Mouse (Mus musculus) thymus, postnatal 36 days (tissue): ENCODE results near the gene Camk2d.

Experiments used
- DNase-seq, 2 experiments: peaks; one replicate each; pipeline ENCODE4 v3.0.0; 2022; ENCODE audit warnings: mixed read lengths in 2 of 2

Gene Camk2d

DNA sequence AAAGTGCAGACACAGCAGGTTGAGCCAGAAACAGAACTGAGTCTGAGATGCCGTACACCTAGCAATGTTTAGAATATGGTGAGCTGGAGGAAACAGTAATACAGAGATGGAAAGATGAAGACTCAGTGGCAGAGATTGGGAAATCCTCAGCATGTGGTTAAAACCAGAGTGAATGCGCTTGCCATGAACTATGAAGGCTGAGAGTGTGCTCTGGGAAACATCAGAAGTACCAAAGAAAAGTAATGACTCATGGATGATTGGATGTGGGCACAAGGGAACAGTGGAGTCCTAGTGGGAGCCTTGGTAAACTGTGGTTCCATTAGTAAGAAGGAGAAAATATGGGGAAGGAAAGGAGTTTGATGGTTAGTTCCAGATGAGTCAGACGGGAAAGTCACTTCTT, 231.8 kb downstream of the Camk2d start:
- no peak for DNase-seq

DNA sequence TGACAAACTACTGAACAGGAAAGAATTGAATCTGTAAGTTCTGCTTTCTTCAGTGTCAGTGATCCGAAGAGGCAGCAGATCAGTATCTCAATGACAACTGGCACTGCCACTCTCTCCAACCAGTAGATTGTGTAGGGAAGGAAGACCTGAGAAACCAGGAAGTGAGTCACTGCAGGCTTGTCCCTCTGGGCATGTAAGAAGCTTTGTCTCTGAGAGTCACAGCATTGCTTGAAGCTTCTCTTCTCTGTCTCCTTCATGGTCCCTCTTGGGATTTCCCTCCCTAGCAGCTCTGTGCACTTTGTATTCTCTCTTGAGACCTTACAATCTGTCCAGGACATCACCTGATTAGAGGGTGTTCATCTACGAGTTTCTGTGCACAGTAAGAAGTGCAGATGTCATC, 233.7 kb downstream of the Camk2d start:
- no peak for DNase-seq

DNA sequence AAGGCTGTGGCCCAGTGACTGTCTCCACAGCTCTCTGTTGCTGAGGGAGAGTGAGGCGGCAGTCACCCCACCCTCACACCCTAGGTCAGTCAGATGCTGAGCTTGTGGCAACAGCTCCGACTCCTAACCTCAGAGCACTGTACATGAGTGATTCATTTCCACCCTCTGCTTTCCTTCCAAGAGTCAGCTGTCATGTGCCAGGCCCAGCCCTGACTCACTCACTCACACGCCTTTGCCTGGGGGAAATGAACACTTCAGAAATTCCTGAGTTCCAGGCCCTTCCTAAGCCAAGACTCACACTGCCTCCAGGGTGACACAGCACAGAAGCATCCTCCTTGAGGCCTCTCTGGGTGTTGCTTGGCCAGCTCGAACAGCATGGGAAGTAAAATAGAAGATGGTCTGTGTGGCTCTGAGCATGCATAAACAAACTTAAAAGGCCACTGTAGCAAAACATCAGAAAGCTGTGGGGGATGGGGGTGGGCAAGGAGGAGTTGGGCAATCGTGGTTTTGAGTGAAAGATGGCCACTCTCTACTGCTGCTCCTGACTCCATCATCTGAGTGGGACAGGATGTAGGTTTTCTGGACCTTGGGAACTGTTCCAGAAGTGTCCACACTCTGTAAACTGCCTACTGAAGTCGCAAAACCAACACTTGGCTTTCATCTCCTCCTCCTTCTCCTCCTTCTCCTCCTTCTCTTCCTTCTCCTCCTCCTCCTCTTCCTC, 235.5 kb downstream of the Camk2d start:
- DNase-seq: no peak

DNA sequence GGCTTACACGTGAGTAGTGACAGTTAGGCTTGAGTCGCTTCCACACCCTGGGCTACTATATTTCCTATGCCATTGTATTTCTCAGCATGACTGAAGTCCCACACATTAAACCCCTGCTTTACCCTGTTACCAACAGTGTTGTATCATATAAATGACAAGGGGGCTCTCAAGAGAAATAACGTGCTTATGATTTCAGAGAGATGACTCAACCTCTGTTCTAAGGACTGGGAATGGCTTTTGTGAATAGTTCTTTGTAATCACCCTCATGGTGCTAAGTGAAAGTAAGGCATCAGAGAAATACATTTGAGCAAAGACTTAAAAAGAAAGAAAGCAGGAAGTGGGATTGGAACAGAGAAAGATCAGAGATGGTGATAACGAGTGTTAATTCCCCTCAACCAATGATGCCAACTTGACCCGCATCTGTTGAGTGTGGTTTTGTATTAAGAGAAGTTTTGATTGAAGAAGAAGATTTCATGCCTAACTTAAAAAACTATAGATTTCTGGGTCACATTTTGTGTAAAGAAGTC, 238.6 kb downstream of the Camk2d start:
- no peak for DNase-seq

DNA sequence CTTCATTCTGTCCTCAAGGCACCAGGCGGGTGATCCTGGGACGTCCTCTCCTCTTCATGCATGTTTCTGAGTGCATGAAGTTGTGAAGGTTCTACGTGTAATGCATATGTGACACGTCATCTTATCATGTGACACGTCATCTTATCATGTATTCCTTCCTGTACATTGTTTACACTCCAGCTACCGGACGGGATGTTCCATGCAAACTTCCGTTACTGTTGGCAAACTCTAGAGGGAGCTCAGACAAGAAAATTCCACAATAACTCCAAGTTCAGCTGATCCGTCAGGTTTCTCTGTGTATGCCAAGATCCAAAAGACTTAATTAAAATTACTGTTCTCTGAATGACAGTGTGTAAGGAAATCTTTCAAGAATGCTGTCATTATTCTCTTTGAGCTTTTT, 246.7 kb downstream of the Camk2d start:
- DNase-seq: no peak

DNA sequence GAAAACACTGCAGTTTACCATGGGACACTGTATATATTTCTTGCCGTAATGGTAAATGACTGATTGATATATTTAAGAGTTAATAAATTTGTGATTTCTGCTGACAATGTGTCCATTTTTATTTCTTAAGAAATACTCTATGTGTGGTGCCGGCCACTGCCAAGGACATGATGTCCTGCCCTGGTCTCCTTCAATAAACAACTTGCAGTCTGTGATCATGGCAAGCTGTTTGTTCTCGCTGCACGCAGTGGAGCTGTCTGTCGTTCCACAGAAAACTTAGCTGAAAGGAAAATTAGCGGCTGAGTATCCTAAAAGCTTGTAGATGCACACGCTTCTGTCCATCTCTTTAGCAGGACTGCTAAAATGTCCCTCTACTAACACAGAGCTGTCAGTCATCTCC, 248.7 kb downstream of the Camk2d start:
- no peak for DNase-seq

DNA sequence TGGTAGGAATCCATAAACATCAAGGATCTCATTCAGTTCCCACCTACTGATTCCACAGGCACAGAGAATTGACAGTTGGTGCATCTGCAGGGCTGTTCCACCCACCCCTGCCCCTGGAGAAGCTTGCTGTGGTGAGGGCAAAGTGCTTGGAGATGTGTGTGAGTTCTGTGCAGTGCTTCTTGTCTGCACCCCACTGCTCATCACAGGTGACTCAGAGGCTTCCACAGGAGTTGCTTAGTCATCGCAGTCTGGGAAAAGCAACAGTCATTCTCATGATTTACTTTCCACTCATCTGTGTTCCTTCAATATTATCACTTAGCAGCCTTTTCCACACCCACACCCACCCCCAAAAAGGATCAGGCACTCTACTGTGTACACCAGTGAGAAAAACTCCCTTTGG, 252.0 kb downstream of the Camk2d start:
- DNase-seq: no peak

DNA sequence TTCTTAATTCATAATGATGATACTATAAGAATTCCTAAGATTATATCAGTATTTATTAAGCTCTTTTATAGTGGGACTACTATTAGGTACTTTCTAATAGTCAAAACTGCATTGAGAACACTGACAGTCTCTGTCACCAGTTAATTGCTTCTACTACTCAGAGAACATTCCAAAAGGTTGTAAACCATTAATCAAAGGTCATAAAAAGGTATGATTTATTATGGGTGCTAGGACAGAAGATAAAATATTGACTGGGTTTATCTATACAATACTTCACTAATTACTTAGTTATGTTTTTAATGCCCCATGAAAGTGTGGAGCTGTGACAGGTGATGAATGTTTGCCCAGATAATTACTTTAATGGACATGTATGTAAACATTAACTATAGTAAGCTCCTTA, 264.3 kb downstream of the Camk2d start:
- no peak for DNase-seq

DNA sequence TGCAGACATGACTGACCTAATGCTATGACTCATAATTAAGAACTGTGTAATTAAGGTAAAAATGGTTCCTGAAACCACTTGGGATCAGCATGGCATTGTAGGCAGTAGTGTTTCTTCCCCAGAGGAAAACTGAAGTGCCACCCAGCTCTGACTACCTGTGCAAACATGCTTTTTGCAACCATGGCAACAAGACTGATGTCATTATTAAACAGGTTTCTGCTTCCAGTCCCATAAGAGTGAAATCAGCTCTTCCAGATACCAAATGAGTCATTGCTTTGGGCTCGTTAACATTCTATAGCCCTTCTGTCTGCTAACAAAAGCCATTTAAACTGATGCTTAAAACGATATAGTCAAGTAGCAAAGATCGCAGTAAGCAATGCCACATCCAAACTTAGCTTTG, 273.5 kb downstream of the Camk2d start:
- DNase-seq: no peak

DNA sequence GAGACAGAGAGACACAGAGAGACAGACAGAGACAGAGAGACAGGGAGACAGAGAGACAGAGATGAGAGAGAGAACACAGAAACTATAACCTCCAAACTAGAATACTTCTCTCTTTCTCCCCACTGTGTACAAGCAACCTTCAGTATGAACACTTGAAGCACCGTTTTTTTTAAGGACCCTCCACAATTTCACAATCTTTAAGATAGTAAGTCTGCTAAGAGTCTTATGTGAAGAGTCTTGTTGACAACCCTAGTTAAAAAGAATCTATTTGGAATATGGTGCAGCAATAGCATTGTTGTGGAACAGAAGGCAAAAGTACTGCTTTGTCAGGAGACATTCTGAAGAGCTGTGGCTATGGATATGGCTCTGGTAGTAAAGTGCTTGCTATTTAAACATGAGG, 274.6 kb downstream of the Camk2d start:
- DNase-seq: no peak

DNA sequence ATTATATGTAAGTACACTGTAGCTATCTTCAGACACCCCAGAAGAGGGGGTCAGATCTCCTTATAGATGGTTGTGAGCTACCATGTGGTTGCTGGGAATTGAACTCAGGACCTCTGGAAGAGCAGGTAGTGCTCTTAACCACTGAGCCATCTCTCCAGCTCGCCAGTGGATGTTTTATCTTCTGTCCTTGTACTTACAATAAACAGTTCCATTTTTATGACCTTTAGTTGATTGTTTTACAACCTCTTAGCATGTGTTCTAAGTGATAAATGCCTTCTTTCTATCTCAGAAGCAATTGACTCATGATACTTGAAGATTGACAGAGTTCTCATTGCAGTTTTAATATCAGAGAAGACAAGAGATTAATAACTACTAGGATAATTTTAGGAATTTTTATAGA, 282.1 kb downstream of the Camk2d start:
- DNase-seq: no peak

DNA sequence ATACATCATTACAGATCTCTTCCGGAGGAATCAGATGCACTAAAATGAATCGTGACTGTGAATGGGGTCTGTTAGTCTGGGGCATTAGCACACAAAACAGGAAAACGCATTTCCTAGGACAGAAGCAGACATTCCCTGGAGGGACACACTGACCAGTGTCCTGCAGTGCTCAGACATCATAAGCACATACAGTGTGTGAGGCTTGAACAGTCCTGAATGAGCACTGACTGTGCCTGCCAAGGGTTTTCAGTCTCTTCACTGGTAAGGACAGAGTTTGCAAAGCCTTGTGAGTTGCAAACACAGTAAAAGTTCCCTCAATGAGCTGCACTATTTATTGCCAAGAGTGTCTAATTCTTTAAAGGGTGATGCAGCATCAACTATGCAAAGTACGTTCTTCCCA, 290.0 kb downstream of the Camk2d start:
- DNase-seq: no peak

DNA sequence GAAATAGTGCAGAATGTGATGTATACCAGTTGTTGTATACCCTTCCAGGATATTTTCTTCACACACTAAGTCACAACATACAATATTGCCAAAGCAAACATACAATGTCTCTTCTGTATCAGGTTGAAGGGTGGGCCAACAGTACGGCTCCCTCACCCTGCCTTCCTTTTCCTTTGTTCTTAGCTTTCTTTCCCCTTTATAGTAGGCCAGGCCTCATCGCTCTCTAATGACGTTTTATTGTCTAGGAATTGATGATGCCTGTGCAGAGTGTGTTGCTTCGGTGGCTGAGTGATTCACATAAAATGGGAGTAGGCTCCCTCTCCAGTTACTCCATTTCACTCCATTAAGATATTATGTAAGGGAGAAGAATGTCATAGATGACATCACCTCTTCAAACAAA, 290.5 kb downstream of the Camk2d start:
- no peak for DNase-seq
